Mouse (Mus musculus) lung, postnatal 0 days (tissue): ENCODE data around the gene Hip1. TPM values are rescaled to one million over a fixed set of nuclear protein-coding genes. Genes with fewer than 3 reads are reported as not detected.

Source experiments
- ATAC-seq: fragments of 200-750 bp; cut with Nextera tagmentation; 2 replicates; pipeline ENCODE4 v1.8.0; 2017; ENCODE audit warnings: moderate library complexity
- DNase-seq: peaks from one replicate; pipeline ENCODE4 v3.0.0-alpha.2; 2016; ENCODE audit warnings: low spot score
- H3K27ac ChIP-seq: fragments of 300-500 bp; sonication (generic); 2 replicates; pipeline ENCODE4 v1.5.1; 2014; ENCODE audit warnings: antibody characterized with exemption, mild to moderate bottlenecking, low read length, mixed read lengths
- H3K27me3 ChIP-seq: fragments of 300-500 bp; sonication (generic); replicated peaks from 2 replicates; pipeline ENCODE4 v1.6.1; 2014; ENCODE audit warnings: low read length, mixed read lengths; ENCODE audit not compliant: insufficient read depth
- H3K36me3 ChIP-seq: fragments of 300-500 bp; sonication (generic); 2 replicates; pipeline ENCODE4 v1.6.1; 2014; ENCODE audit warnings: low read length, mixed read lengths; ENCODE audit not compliant: insufficient read depth
- H3K4me1 ChIP-seq: fragments of 300-500 bp; sonication (generic); 2 replicates; pipeline ENCODE4 v1.6.1; 2014; ENCODE audit warnings: antibody characterized with exemption, low read depth, low read length, mixed read lengths; ENCODE audit not compliant: insufficient read depth
- H3K4me2 ChIP-seq: fragments of 300-500 bp; sonication (generic); replicated peaks from 2 replicates; pipeline ENCODE4 v1.6.1; 2014; ENCODE audit warnings: low read depth, mild to moderate bottlenecking, low read length, moderate library complexity, mixed read lengths
- H3K4me3 ChIP-seq: fragments of 300-500 bp; sonication (generic); 2 replicates; pipeline ENCODE4 v1.5.1; 2014; ENCODE audit warnings: low read depth, low read length
- H3K9ac ChIP-seq: fragments of 300-500 bp; sonication (generic); replicated peaks from 2 replicates; pipeline ENCODE4 v1.6.1; 2014; ENCODE audit warnings: low read depth, mild to moderate bottlenecking
- H3K9me3 ChIP-seq: fragments of 300-500 bp; sonication (generic); 2 replicates; pipeline ENCODE4 v1.6.1; 2016; ENCODE audit warnings: low read length, mixed read lengths
- CTCF ChIP-seq: IDR thresholded peaks from 2 replicates; pipeline ENCODE4 v1.5.1; 2016; ENCODE audit warnings: antibody characterized with exemption, mild to moderate bottlenecking
- EP300 ChIP-seq: IDR thresholded peaks from 2 replicates; pipeline ENCODE4 v1.6.1; 2016; ENCODE audit warnings: antibody characterized with exemption, mild to moderate bottlenecking, control low read depth
- WGBS: fragments of 180-500 bp; shearing (Covaris S2); extraction: QIAGEN DNeasy Blood & Tissue Kit; methylation state at CpG from one replicate; pipeline ENCODE4 v1.1.7; 2014; 5-methylcytosine and 5-hydroxymethylcytosine counted together
- polyA plus RNA-seq: library from polyadenylated mRNA; unstranded; fragments of >200 nt; fragmentation: Nextera tagmentation; extraction: Ambion mirVana; gene quantifications from 2 replicates; pipeline ENCODE4 v1.2.1, GENCODE M21; 2015

Gene Hip1
- polyA plus RNA-seq, 1 experiment from 2014 or later = 17.7 TPM

DNA sequence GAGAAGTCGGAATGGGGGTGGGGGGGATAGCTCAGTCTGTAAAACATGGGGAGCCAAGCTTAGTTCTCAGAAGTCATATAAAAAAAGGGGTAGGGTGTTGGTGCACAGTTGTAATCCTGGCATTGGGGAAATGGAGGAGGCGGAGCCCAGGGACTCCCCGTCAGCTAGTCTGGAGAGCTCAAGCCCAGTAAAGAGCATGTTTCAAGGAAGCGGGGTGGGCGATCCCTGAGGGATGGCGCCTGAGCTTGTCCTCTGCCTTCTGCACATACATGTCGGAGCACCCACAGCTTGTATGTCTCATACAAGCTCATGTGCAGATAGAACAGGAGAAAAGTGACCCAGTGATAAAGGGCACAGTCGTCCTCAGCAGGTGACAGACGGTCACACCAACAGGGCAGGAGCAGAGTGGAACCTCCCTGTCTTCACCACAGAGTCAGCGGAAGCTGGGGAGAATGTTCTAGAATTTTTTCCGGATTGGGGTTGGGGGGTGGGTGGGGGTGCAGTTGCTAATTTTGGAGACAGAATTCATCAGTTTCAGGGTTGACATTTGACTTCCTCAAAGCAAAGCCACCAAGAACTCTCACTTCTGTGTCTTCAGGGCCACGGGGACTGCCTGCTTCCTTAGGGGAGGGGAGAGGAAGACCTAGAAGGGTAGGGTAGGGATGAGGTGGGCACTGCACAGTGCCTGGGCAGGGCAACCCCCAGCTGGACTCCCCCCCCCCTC is 65.9 kb downstream of the Hip1 start:
- H3K4me2 ChIP-seq = no peak overlapping the region
- 76% methylated on average over 12 of the region's 12 CpGs for WGBS
- H3K4me1 ChIP-seq = no peaks in the 10 kb centered on the region
- no peak overlapping the region for H3K9ac ChIP-seq
- peak; percentile 25 for DNase-seq
- no peak for TF ChIP-seq EP300
- no peak for TF ChIP-seq CTCF
- no peaks in the 10 kb centered on the region; the same call in 1 of the 2 replicates for H3K36me3 ChIP-seq
- no peak overlapping the region for H3K27ac ChIP-seq
- no peaks in the 10 kb centered on the region for H3K27me3 ChIP-seq
- ATAC-seq = no peak
- no peak overlapping the region for H3K4me3 ChIP-seq
- H3K9me3 ChIP-seq = no peaks in the 10 kb centered on the region

GRCm38 (mm10) chr5:135476199-135476598 is 68.7 kb downstream of the Hip1 start:
- H3K36me3 ChIP-seq = no peaks in the 10 kb centered on the region; the same call in 1 of the 2 replicates
- H3K4me1 ChIP-seq = no peaks in the 10 kb centered on the region
- H3K9ac ChIP-seq = no peak overlapping the region
- H3K27me3 ChIP-seq = no peaks in the 10 kb centered on the region
- H3K4me3 ChIP-seq = no peak overlapping the region
- no peak for TF ChIP-seq EP300
- no peak for TF ChIP-seq CTCF
- no peak overlapping the region for H3K27ac ChIP-seq
- DNase-seq = no peak
- H3K4me2 ChIP-seq = no peak overlapping the region
- ATAC-seq = no peak
- no peaks in the 10 kb centered on the region for H3K9me3 ChIP-seq
- WGBS = 62% methylated on average over 5 of the region's 5 CpGs

GRCm38 (mm10) chr5:135472405-135472804 is 72.5 kb downstream of the Hip1 start:
- H3K27ac ChIP-seq = no peak overlapping the region
- H3K4me1 ChIP-seq = no peaks in the 10 kb centered on the region
- H3K9me3 ChIP-seq = no peaks in the 10 kb centered on the region
- no peak overlapping the region for H3K9ac ChIP-seq
- peak; percentile 56; the same call in 1 of the 2 replicates for ATAC-seq
- H3K4me2 ChIP-seq = no peak overlapping the region
- H3K36me3 ChIP-seq = no peaks in the 10 kb centered on the region; the same call in 1 of the 2 replicates
- no peaks in the 10 kb centered on the region for H3K27me3 ChIP-seq
- H3K4me3 ChIP-seq = no peak overlapping the region
- 90% methylated on average over 6 of the region's 6 CpGs for WGBS
- peak; percentile 49 for DNase-seq
- no peak for TF ChIP-seq CTCF
- no peak for TF ChIP-seq EP300

DNA sequence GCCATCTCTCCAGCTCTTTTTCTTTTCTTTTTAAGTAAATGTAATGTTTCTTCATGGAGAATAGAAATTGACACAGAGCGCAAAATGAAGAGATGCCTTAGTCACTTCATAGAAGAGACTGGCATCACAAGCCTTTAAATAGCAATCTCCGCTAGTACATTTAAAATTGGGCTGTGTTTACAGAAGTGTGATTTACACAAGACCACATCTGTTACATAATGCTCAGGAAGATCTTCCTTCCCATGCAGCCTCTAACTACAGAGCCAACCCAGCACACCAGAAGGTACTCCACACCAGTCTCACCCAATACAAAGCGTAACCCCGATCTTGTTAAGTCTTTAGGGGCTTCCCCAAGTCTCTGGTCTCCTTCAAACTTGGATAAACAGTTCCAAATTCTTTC is 73.2 kb downstream of the Hip1 start:
- no peak overlapping the region for H3K9ac ChIP-seq
- no peak overlapping the region for H3K4me2 ChIP-seq
- no peaks in the 10 kb centered on the region for H3K9me3 ChIP-seq
- peak; percentile 47; the same call in 1 of the 2 replicates for ATAC-seq
- H3K4me3 ChIP-seq = no peak overlapping the region
- TF ChIP-seq CTCF (no peak), EP300 (no peak)
- H3K27ac ChIP-seq = 0 out of 2 replicates have a peak overlapping the region, but pooled peaks have one; percentile 10
- DNase-seq = peak; percentile 59
- no peaks in the 10 kb centered on the region; the same call in 1 of the 2 replicates for H3K36me3 ChIP-seq
- no peaks in the 10 kb centered on the region for H3K4me1 ChIP-seq
- 86% methylated on average over 4 of the region's 4 CpGs for WGBS
- H3K27me3 ChIP-seq = no peaks in the 10 kb centered on the region

DNA sequence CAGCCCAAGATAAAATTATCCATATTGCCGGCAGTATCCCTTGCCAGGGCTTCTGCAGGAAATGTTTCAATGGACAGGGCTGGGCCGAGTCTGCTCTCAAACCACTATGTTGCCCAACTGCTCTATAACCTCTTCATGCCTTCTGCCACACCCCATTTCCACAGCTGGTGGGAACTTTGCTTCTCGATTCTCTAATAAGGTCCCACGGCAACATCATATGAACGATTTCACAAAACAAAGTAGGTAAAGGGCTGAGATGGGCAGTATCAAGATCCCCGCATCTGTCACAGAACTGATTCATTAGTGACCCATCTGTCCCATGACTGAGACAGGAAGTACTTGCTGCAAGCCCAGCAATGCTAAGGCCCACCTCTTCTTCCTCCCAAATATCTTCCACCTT is 76.6 kb downstream of the Hip1 start:
- Histone ChIP-seq H3K4me1 (no peaks in the 10 kb centered on the region), H3K27me3 (no peaks in the 10 kb centered on the region), H3K9me3 (no peaks in the 10 kb centered on the region), H3K36me3 (no peaks in the 10 kb centered on the region), H3K4me2 (no peak overlapping the region), H3K4me3 (no peak overlapping the region), H3K9ac (no peak overlapping the region), H3K27ac (no peak overlapping the region)
- TF ChIP-seq CTCF = no peak
- no peak for TF ChIP-seq EP300
- 88% methylated on average over 6 of the region's 6 CpGs for WGBS
- peak; percentile 10; the same call in 1 of the 2 replicates for ATAC-seq
- peak; percentile 27 for DNase-seq

GRCm38 (mm10) chr5:135465833-135466291 is 79.1 kb downstream of the Hip1 start:
- TF ChIP-seq CTCF (no peak), EP300 (no peak)
- Histone ChIP-seq H3K9ac (no peak overlapping the region), H3K4me2 (no peak overlapping the region), H3K9me3 (no peaks in the 10 kb centered on the region), H3K4me3 (no peak overlapping the region), H3K36me3 (no peaks in the 10 kb centered on the region), H3K27ac (peak overlapping the region; percentile 28), H3K27me3 (no peaks in the 10 kb centered on the region), H3K4me1 (no peaks in the 10 kb centered on the region)
- WGBS = 37% methylated on average over 7 of the region's 7 CpGs
- ATAC-seq (peak; percentile 68), DNase-seq (peak; percentile 27)
